Mouse (Mus musculus) kidney, postnatal 25 days (tissue): ENCODE results near the gene Jph4.

ENCODE experiments used
- DNase-seq, 2 experiments: peaks; one replicate each; pipeline ENCODE4 v3.0.0; 2021; ENCODE audit warnings: mixed read lengths in 2 of 2

Gene Jph4

DNA sequence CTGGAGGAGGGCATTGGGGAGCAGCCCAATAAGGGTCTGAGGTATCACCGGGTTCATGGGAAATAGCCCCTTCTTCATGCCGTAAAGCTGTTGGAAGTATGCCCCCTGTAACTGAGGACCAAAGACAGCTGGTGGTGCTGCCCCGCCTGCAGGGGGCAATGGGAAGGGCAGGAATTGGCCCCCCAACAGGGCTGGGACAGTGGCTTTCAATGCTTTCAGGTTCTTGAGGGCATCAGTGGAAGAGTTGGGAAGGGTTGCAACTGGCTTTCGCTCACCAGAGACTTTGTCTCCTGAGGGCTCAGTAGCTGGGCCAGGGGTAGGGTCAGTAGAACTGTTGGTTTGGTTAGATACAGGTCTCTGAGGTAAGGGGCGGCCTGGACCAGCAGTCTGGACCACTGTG, 53.6 kb downstream of the Jph4 start:
- DNase-seq, result no peak

DNA sequence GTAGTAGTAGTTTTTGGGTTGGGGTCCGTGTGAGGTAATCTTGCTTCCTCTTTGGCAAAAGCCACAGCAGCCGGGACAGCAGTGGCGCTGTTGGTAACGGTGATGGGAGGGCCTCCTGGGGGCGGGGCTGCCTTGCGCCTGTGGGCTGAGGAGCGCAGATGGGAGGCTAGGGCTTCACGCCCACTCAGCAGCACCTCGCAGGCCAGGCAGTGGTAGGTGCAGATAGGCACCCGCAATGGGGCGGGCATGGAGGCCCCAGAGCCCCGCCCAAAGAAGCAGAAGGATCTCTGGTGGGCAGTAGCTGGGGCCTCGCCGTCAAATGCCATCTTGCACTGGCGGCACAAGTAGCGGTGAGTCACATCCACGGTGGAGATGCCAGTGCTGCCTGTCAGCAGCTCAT, 54.1 kb downstream of the Jph4 start:
- DNase-seq, result peak in 1 of 2 experiments; percentile 32

- no peak for DNase-seq
Measured at GRCm38 (mm10) chr14:55061845-55062244, 54.9 kb downstream of the Jph4 start.

DNA sequence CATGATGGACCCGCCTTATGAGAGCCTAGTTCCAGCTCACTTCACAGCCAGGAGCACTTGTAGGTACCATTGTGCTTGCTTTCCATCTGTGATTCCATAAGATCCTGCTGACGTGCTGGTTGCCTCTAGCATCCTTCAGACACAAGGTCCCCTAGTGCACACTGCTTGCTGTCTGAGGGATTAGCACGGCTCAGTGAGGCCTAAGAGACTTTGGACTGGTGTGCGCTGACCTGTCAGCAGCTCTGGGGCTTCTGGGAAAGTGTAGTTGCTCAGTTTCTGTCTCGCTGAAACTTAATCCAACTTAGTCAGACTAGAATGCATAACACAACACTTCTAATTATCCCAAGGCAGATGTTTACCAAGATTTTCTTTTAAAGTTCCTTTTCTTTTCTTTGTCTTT, 56.8 kb downstream of the Jph4 start:
- peak; percentile 52 to 76 for DNase-seq

DNA sequence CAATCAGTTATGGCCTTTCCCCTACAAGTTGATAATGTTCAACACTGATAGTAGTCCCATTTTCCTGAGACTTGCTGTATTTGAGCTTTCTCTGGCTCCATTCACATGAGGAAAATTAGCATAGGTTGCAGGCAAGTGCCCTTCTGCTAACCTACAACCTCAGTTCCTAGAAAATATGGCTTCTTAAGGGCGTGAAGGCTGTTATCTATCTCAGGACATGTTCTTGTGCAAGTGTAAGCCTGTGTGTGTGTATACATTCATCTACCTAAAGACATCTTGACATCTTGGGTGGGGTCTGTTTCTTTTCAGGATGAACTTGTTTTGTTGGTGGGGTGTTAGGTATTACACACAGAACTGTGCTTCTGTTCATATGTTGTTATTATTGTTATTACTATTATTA, 57.7 kb downstream of the Jph4 start:
- no peak for DNase-seq
